Mouse (Mus musculus) MEL (cell line): ENCODE data around the gene Tmem82.

ENCODE experiments used
- CHD1 ChIP-seq: IDR thresholded peaks from 2 replicates; pipeline ENCODE4 v1.6.1; 2012; ENCODE audit warnings: low read depth, mild to moderate bottlenecking, inconsistent platforms, low read length, improper control_type of control experiment
- CHD2 ChIP-seq: IDR thresholded peaks from 2 replicates; pipeline ENCODE4 v1.6.1; 2011; ENCODE audit warnings: low read length, improper control_type of control experiment
- CTCF ChIP-seq, 3 experiments: IDR thresholded peaks in 2 of 3; conservative IDR thresholded peaks in 1 of 3; 2 replicates each; pipeline ENCODE4 v1.5.1; 2011 to 2012; ENCODE audit warnings: low read length in 3 of 3, low read depth in 2 of 3, mild to moderate bottlenecking in 2 of 3, improper control_type of control experiment in 1 of 3, inconsistent platforms in 1 of 3, mixed read lengths in 1 of 3, moderate library complexity in 1 of 3; ENCODE audit not compliant: control insufficient read depth in 1 of 3, insufficient read depth in 1 of 3, poor library complexity in 1 of 3, severe bottlenecking in 1 of 3
- E2F4 ChIP-seq: IDR thresholded peaks from 2 replicates; pipeline ENCODE4 v1.6.1; 2011; ENCODE audit warnings: low read depth, low read length, improper control_type of control experiment, borderline replicate concordance
- EP300 ChIP-seq, 2 experiments: IDR thresholded peaks; 2 replicates each; pipeline ENCODE4 v1.6.1; 2011; ENCODE audit warnings: improper control_type of control experiment in 2 of 2, low read length in 2 of 2, low read depth in 1 of 2, mild to moderate bottlenecking in 1 of 2
- ETS1 ChIP-seq: IDR thresholded peaks from 2 replicates; pipeline ENCODE4 v1.6.1; 2012; ENCODE audit warnings: low read depth, mild to moderate bottlenecking, inconsistent platforms, low read length, improper control_type of control experiment, moderate library complexity
- GATA1 ChIP-seq: IDR thresholded peaks from 2 replicates; pipeline ENCODE4 v1.6.1; 2011; ENCODE audit warnings: low read depth, low read length, improper control_type of control experiment
- MAFK ChIP-seq: IDR thresholded peaks from 2 replicates; pipeline ENCODE4 v1.6.1; 2011; ENCODE audit warnings: low read depth, mild to moderate bottlenecking, low read length, improper control_type of control experiment, borderline replicate concordance
- POLR2A ChIP-seq, 2 experiments: IDR thresholded peaks; 2 replicates each; pipeline ENCODE4 v1.6.1; 2011 to 2012; ENCODE audit warnings: low read length in 2 of 2, mild to moderate bottlenecking in 2 of 2, control low read depth in 1 of 2, improper control_type of control experiment in 1 of 2, low read depth in 1 of 2, moderate library complexity in 1 of 2; ENCODE audit not compliant: control insufficient read depth in 1 of 2, insufficient read depth in 1 of 2, poor library complexity in 1 of 2
- POLR2AphosphoS2 ChIP-seq: IDR thresholded peaks from 2 replicates; pipeline ENCODE4 v1.6.1; 2011; ENCODE audit warnings: low read length, improper control_type of control experiment
- TCF12 ChIP-seq: IDR thresholded peaks from 2 replicates; pipeline ENCODE4 v1.6.1; 2014; ENCODE audit warnings: low read depth, mild to moderate bottlenecking, inconsistent platforms, low read length, improper control_type of control experiment, moderate library complexity
- USF2 ChIP-seq, 2 experiments: IDR thresholded peaks; 2 replicates each; pipeline ENCODE4 v1.6.1; 2011 to 2012; ENCODE audit warnings: improper control_type of control experiment in 2 of 2, low read length in 2 of 2, borderline replicate concordance in 1 of 2, inconsistent platforms in 1 of 2, low read depth in 1 of 2, mild to moderate bottlenecking in 1 of 2; ENCODE audit not compliant: insufficient read depth in 1 of 2
- ZNF384 ChIP-seq: IDR thresholded peaks from 2 replicates; pipeline ENCODE4 v1.6.1; 2012; ENCODE audit warnings: low read depth, mild to moderate bottlenecking, inconsistent platforms, low read length, improper control_type of control experiment

DNA sequence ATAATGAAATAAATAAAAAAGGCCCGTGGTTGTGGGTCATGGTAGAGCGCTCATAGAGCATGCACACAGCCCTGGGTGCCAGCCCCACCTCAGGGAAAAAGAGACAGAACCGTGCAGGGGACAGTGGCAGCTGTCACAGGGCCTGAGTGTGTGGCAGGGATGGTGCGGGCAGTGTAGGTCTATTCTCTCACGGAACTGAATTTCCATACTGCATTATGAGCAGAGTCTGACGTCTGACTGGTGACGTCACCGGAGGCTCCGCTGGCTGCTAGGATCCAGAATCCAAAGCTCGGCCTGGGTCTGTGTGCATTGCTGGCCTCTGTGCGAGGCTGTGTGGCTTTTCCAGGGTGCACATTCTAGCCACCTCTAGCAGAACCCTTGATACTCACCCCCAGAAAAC is 42.5 kb upstream of the Tmem82 start:
- TF ChIP-seq CTCF (IDR thresholded peaks at IDR 0.05 in 2 of 3, conservative IDR thresholded peaks at IDR 0.05 in 1 of 3; ENCODE audit: control insufficient read depth in 1 of 3, insufficient read depth in 1 of 3, low read depth in 2 of 3, low read length in 3 of 3, poor library complexity in 1 of 3, severe bottlenecking in 1 of 3) (no peak), EP300 (IDR thresholded peaks at IDR 0.05; ENCODE audit: low read depth in 1 of 2, low read length in 2 of 2) (no peak), CHD1 (no peak), POLR2A (IDR thresholded peaks at IDR 0.05; ENCODE audit: control insufficient read depth in 1 of 2, insufficient read depth in 1 of 2, low read depth in 1 of 2, low read length in 2 of 2, poor library complexity in 1 of 2) (no peak), MAFK (no peak), USF2 (IDR thresholded peaks at IDR 0.05; ENCODE audit: borderline replicate concordance in 1 of 2, insufficient read depth in 1 of 2, low read depth in 1 of 2, low read length in 2 of 2) (no peak), ZNF384 (no peak), E2F4 (no peak), CHD2 (no peak), TCF12 (no peak), POLR2AphosphoS2 (no peak), GATA1 (no peak), ETS1 (no peak)
